Mouse (Mus musculus) liver, adult 2 months (tissue): ENCODE measurements around the gene Cldn4.
"Not testable (repeated sequence)": the region's sequence is repeated elsewhere in the genome, so short reads cannot be mapped to it uniquely, and the experiment has no call there.

ENCODE experiments used
- CTCF ChIP-seq: fragments of 200-500 bp; IDR thresholded peaks from 2 replicates; pipeline ENCODE4 v1.5.1; 2011; ENCODE audit warnings: low read depth, low read length, control low read depth
- POLR2A ChIP-seq: fragments of 200-500 bp; IDR thresholded peaks from 2 replicates; pipeline ENCODE4 v1.6.1; 2011; ENCODE audit warnings: low read length, control low read depth; ENCODE audit not compliant: insufficient read depth; ENCODE audit errors: extremely low read depth

GRCm38 (mm10) chr5:134939554-134939953, 7.2 kb downstream of the Cldn4 start:
- TF ChIP-seq CTCF, POLR2A: not testable (repeated sequence)
